ENCODE assay signal across 8 mouse cellular contexts in genomic region chr3:104817991-104818748, GRCm38 (mm10). TPM values are rescaled to one million over a fixed set of nuclear protein-coding genes. Genes with fewer than 3 reads are reported as not detected.
DNase-seq lines count a peak whose midpoint lies in the region; ATAC-seq and TF ChIP-seq lines count a peak whose summit lies in the region.

TSS of gene Mov10 (minus strand) at chr3:104818563.

- WGBS in heart, embryonic 13.5 days, result 1% methylated on average over 39 of the region's 40 CpGs
- WGBS in kidney, embryonic 16.5 days, result under 1% methylated on average over 40 of the region's 40 CpGs
- under 1% methylated on average over 39 of the region's 40 CpGs for WGBS in liver, embryonic 16.5 days (ENCODE audit: insufficient replicate concordance)
- WGBS in neural tube, embryonic 12.5 days, result 0% methylated on average over 39 of the region's 40 CpGs

- TF ChIP-seq CTCF in testis, adult 2 months (IDR thresholded peaks at IDR 0.05; ENCODE audit: control insufficient read depth, insufficient read depth, insufficient replicate concordance, low read depth, low read length), result no peak

- H3K4me2 ChIP-seq in heart, embryonic 13.5 days, result peak within 1 kb of the TSS; percentile 78
- H3K4me2 ChIP-seq in kidney, embryonic 16.5 days (replicated peaks; ENCODE audit: low read depth, low read length), result peak within 1 kb of the TSS; percentile 64
- H3K4me2 ChIP-seq in liver, embryonic 16.5 days (ENCODE audit: low read depth, low read length), result peak within 1 kb of the TSS; percentile 77
- H3K4me2 ChIP-seq in neural tube, embryonic 12.5 days (replicated peaks), result peak within 1 kb of the TSS; percentile 99

- TF ChIP-seq POLR2A in testis, adult 2 months (IDR thresholded peaks at IDR 0.05; ENCODE audit: control insufficient read depth, low read depth, low read length), result no peak; the same call in 1 of the 2 replicates

- peak within 1 kb of the TSS; percentile 93 for H3K9ac ChIP-seq in heart, embryonic 13.5 days
- peak within 1 kb of the TSS; percentile 96 for H3K9ac ChIP-seq in kidney, embryonic 16.5 days (replicated peaks; ENCODE audit: low read length)
- peak within 1 kb of the TSS; percentile 78 for H3K9ac ChIP-seq in liver, embryonic 16.5 days (ENCODE audit: low read depth, low read length)
- peak within 1 kb of the TSS; percentile 82 for H3K9ac ChIP-seq in neural tube, embryonic 12.5 days

- peaks cover 33% of the 10 kb centered on the region for H3K36me3 ChIP-seq in erythroblast, embryonic 14.5 days (ENCODE audit: control insufficient read depth)
- peaks cover 40% of the 10 kb centered on the region for H3K36me3 ChIP-seq in heart, embryonic 13.5 days
- 0 out of 2 replicates have a peak, but pooled peaks cover 11% of the 10 kb centered on the region for H3K36me3 ChIP-seq in kidney, embryonic 16.5 days (ENCODE audit: insufficient read depth, low read length)
- H3K36me3 ChIP-seq in liver, embryonic 16.5 days (ENCODE audit: control insufficient read depth, insufficient read depth), result peaks cover 8% of the 10 kb centered on the region
- H3K36me3 ChIP-seq in neural tube, embryonic 12.5 days, result 0 out of 2 replicates have a peak, but pooled peaks cover 3% of the 10 kb centered on the region
- H3K36me3 ChIP-seq in testis, adult 2 months (ENCODE audit: control insufficient read depth, insufficient read depth, low read length), result peaks cover 1% of the 10 kb centered on the region; the same call in 1 of the 2 replicates

- no peaks in the 10 kb centered on the region for H3K9me3 ChIP-seq in erythroblast, embryonic 14.5 days (ENCODE audit: control insufficient read depth, low read length)
- H3K9me3 ChIP-seq in heart, embryonic 13.5 days, result no peaks in the 10 kb centered on the region
- no peaks in the 10 kb centered on the region for H3K9me3 ChIP-seq in kidney, embryonic 16.5 days (ENCODE audit: low read length)
- H3K9me3 ChIP-seq in liver, embryonic 16.5 days (replicated peaks; ENCODE audit: control insufficient read depth, low read length), result no peaks in the 10 kb centered on the region
- H3K9me3 ChIP-seq in neural tube, embryonic 12.5 days, result no peaks in the 10 kb centered on the region

- DNase-seq in CD8-positive naive resting alpha-beta T cell, adult 2 months (ENCODE audit: low read depth in 2 of 2, low spot score in 2 of 2), result peak; percentile 32 to 46
- peak; percentile 47 for DNase-seq in brain, adult 2 months (ENCODE audit: low read depth, low spot score)

- peak within 1 kb of the TSS; percentile 97 for H3K27ac ChIP-seq in heart, embryonic 13.5 days (replicated peaks)
- H3K27ac ChIP-seq in kidney, embryonic 16.5 days (ENCODE audit: low read length), result peak within 1 kb of the TSS; percentile 98
- H3K27ac ChIP-seq in liver, embryonic 16.5 days (ENCODE audit: low read length), result peak within 1 kb of the TSS; percentile 77
- no peak within 1 kb of the TSS for H3K27ac ChIP-seq in neural tube, embryonic 12.5 days
- H3K27ac ChIP-seq in testis, adult 2 months (ENCODE audit: control insufficient read depth, insufficient read depth, low read depth, low read length), result peak within 1 kb of the TSS; percentile 89

- H3K4me1 ChIP-seq in erythroblast, embryonic 14.5 days (ENCODE audit: control insufficient read depth), result peaks cover 25% of the 10 kb centered on the region
- peaks cover 56% of the 10 kb centered on the region for H3K4me1 ChIP-seq in heart, embryonic 13.5 days
- peaks cover 25% of the 10 kb centered on the region for H3K4me1 ChIP-seq in kidney, embryonic 16.5 days (ENCODE audit: insufficient read depth, low read length)
- peaks cover 17% of the 10 kb centered on the region for H3K4me1 ChIP-seq in liver, embryonic 16.5 days (ENCODE audit: control insufficient read depth, low read depth, low read length)
- peaks cover 14% of the 10 kb centered on the region for H3K4me1 ChIP-seq in neural tube, embryonic 12.5 days
- peaks cover 16% of the 10 kb centered on the region for H3K4me1 ChIP-seq in testis, adult 2 months (ENCODE audit: control insufficient read depth, insufficient read depth, low read length)

- ATAC-seq in heart, embryonic 13.5 days (ENCODE audit: extremely low read depth, insufficient number of reproducible peaks, low FRiP score, low TSS enrichment), result peak; percentile 75
- peak; percentile 94 for ATAC-seq in kidney, embryonic 16.5 days (ENCODE audit: low FRiP score, low TSS enrichment)
- ATAC-seq in liver, embryonic 16.5 days (ENCODE audit: low read depth), result peak; percentile 93
- ATAC-seq in neural tube, embryonic 12.5 days (ENCODE audit: low FRiP score, low read depth), result peak; percentile 81

- peak within 1 kb of the TSS; percentile 91 for H3K4me3 ChIP-seq in erythroblast, embryonic 14.5 days (replicated peaks)
- peak within 1 kb of the TSS; percentile 76 for H3K4me3 ChIP-seq in heart, embryonic 13.5 days
- H3K4me3 ChIP-seq in kidney, embryonic 16.5 days (ENCODE audit: low read length), result peak within 1 kb of the TSS; percentile 87
- H3K4me3 ChIP-seq in liver, embryonic 16.5 days (ENCODE audit: low read depth, low read length), result peak within 1 kb of the TSS; percentile 73
- peak within 1 kb of the TSS; percentile 78 for H3K4me3 ChIP-seq in neural tube, embryonic 12.5 days
- peak within 1 kb of the TSS; percentile 91 for H3K4me3 ChIP-seq in testis, adult 2 months (ENCODE audit: control insufficient read depth, low read depth, low read length)

- no peaks in the 10 kb centered on the region for H3K27me3 ChIP-seq in erythroblast, embryonic 14.5 days (ENCODE audit: control insufficient read depth)
- H3K27me3 ChIP-seq in heart, embryonic 13.5 days (replicated peaks), result no peaks in the 10 kb centered on the region
- H3K27me3 ChIP-seq in kidney, embryonic 16.5 days (ENCODE audit: insufficient read depth, low read length), result no peaks in the 10 kb centered on the region
- H3K27me3 ChIP-seq in liver, embryonic 16.5 days (ENCODE audit: control insufficient read depth, insufficient read depth, low read depth, low read length), result no peaks in the 10 kb centered on the region
- H3K27me3 ChIP-seq in neural tube, embryonic 12.5 days (replicated peaks), result no peaks in the 10 kb centered on the region
- H3K27me3 ChIP-seq in testis, adult 2 months (ENCODE audit: control insufficient read depth, insufficient read depth, low read length), result no peaks in the 10 kb centered on the region

RNA-seq across cellular contexts. Expression of gene Mov10, which starts in this region (rescaled TPM):
- polyA plus RNA-seq in erythroblast, embryonic 14.5 days (2012), result 0.85 and 1.0 TPM in 2 replicates
- 37.1 and 47.6 TPM in 2 replicates for polyA plus RNA-seq in heart, embryonic 13.5 days (2015; fragmentation: Nextera tagmentation; extraction: Ambion mirVana)
- polyA plus RNA-seq in kidney, embryonic 16.5 days (2015; fragmentation: Nextera tagmentation; extraction: Ambion mirVana), result 60.4 and 61.5 TPM in 2 replicates
- polyA plus RNA-seq in liver, embryonic 16.5 days (2015; fragmentation: Nextera tagmentation; extraction: Ambion mirVana), result 33.8 and 36.2 TPM in 2 replicates
- polyA plus RNA-seq in neural tube, embryonic 12.5 days (2016; fragmentation: Nextera tagmentation; extraction: Ambion mirVana), result 18.5 and 26.8 TPM in 2 replicates
- 8.7 and 9.4 TPM in 2 replicates for polyA plus RNA-seq in testis, adult 2 months (2012; rRNA removed)
